Mouse (Mus musculus): ENCODE data around the gene Dmrtc1a. TPM values are rescaled to one million over a fixed set of nuclear protein-coding genes. Genes with fewer than 3 reads are reported as not detected.
"Not testable (repeated sequence)": the region's sequence is repeated elsewhere in the genome, so short reads cannot be mapped to it uniquely, and the experiment has no call there.

The Dmrtc1a gene
- total RNA-seq (2021), result under 1 TPM in 1 of 2 experiments, not detected in 1; 0.34 TPM

- DNase-seq; intact Hi-C loops (cut with DNase I): not testable (repeated sequence)
Measured at GRCm38 (mm10) chrX:102908587-102908986, at the start of gene Dmrtc1a, which contains the start of gene 1700011M02Rik. Dmrtc1a (minus strand) TSS chrX:102908687. 1700011M02Rik (plus strand) TSS chrX:102908905.

- intact Hi-C loops (cut with DNase I); DNase-seq: not testable (repeated sequence)
Measured at GRCm38 (mm10) chrX:102950136-102950535, 41.6 kb upstream of the Dmrtc1a start.

- DNase-seq, result peak; percentile 6 to 32
- intact Hi-C loops (cut with DNase I), result no loop called here
Measured at GRCm38 (mm10) chrX:102936743-102937142, 28.3 kb upstream of the Dmrtc1a start.

GRCm38 (mm10) chrX:102934395-102934764, 25.9 kb upstream of the Dmrtc1a start:
- intact Hi-C loops (cut with DNase I), result no loop called here
- no peak for DNase-seq

GRCm38 (mm10) chrX:102933571-102934394, 25.3 kb upstream of the Dmrtc1a start:
- DNase-seq, result peak; percentile 15 to 47
- intact Hi-C loops (cut with DNase I), result no loop called here

- intact Hi-C loops (cut with DNase I), result no loop called here
- no peak for DNase-seq
Measured at GRCm38 (mm10) chrX:102932992-102933570, 24.6 kb upstream of the Dmrtc1a start.

GRCm38 (mm10) chrX:102928072-102928471, 19.6 kb upstream of the Dmrtc1a start, which contains the start of gene 1700018G05Rik:
1700018G05Rik (plus strand) TSS chrX:102928372.
- not testable (repeated sequence) for DNase-seq
- intact Hi-C loops (cut with DNase I), result loop anchor here (2.0 kb wide), 1 partner anchor 241 kb away; the partner anchor contains the start of gene Gm3880

GRCm38 (mm10) chrX:102926707-102927106, 18.2 kb upstream of the Dmrtc1a start:
- intact Hi-C loops (cut with DNase I), result not testable (repeated sequence)
- DNase-seq, result peak; percentile 16 to 35

- DNase-seq; intact Hi-C loops (cut with DNase I): not testable (repeated sequence)
Measured at GRCm38 (mm10) chrX:102914823-102915222, 6.3 kb upstream of the Dmrtc1a start.

GRCm38 (mm10) chrX:102867871-102868270, 40.6 kb downstream of the Dmrtc1a start, which contains the start of gene 1700031F05Rik:
1700031F05Rik (minus strand) TSS chrX:102867971.
- no peak for DNase-seq
- intact Hi-C loops (cut with DNase I), result no loop called here

- intact Hi-C loops (cut with DNase I); DNase-seq: not testable (repeated sequence)
Measured at GRCm38 (mm10) chrX:102854516-102854915, 54.0 kb downstream of the Dmrtc1a start, which contains the start of gene Dmrtc1c2. Dmrtc1c2 (minus strand) TSS chrX:102854616.

Other genes starting within 250 kb of the Dmrtc1a start
- not detected for gene Gm3880, start 221.7 kb downstream of the Dmrtc1a start, total RNA-seq (2021)
- gene Gm9112, start 201.1 kb downstream of the Dmrtc1a start, total RNA-seq (2021), result not detected
- gene Dmrtc1b, start 200.8 kb downstream of the Dmrtc1a start, total RNA-seq (2021), result not detected
- not detected for gene Dmrtc1c1, start 105.7 kb downstream of the Dmrtc1a start, total RNA-seq (2021)
- not detected for gene Dmrtc1c2, start 54.1 kb downstream of the Dmrtc1a start, total RNA-seq (2021)
- gene 1700031F05Rik, start 40.7 kb downstream of the Dmrtc1a start, total RNA-seq (2021), result not detected
- not detected for gene 1700011M02Rik, start 218 bp upstream of the Dmrtc1a start, total RNA-seq (2021)
- not detected for gene 1700018G05Rik, start 19.7 kb upstream of the Dmrtc1a start, total RNA-seq (2021)